Mouse (Mus musculus) forebrain, embryonic 14.5 days (tissue): ENCODE results near the gene Anks1b. TPM values are rescaled to one million over a fixed set of nuclear protein-coding genes. Genes with fewer than 3 reads are reported as not detected.
A peak's percentile ranks its signal among the peaks of the same experiment; 100 is the strongest.

Experiments
- ATAC-seq: fragments of 200-750 bp; cut with Nextera tagmentation; 2 replicates; pipeline ENCODE4 v1.8.0; 2017; ENCODE audit warnings: mild to moderate bottlenecking, moderate library complexity
- DNase-seq: peaks from one replicate; pipeline ENCODE4 v3.0.0-alpha.2; 2015; ENCODE audit warnings: low spot score
- H3K27ac ChIP-seq: fragments of 300-500 bp; sonication (generic); 2 replicates; pipeline ENCODE4 v1.5.1; 2014; ENCODE audit warnings: low read depth, mild to moderate bottlenecking, control low read depth, low read length, moderate library complexity
- H3K27me3 ChIP-seq: fragments of 300-500 bp; sonication (generic); replicated peaks from 2 replicates; pipeline ENCODE4 v1.6.1; 2014; ENCODE audit warnings: low read length, control low read depth, mixed read lengths; ENCODE audit not compliant: control insufficient read depth, insufficient read depth
- H3K36me3 ChIP-seq: fragments of 300-500 bp; sonication (generic); 2 replicates; pipeline ENCODE4 v1.6.1; 2014; ENCODE audit warnings: low read length, control low read depth; ENCODE audit not compliant: control insufficient read depth, insufficient read depth
- H3K4me1 ChIP-seq: fragments of 300-500 bp; sonication (generic); 2 replicates; pipeline ENCODE4 v1.6.1; 2014; ENCODE audit warnings: antibody characterized with exemption, low read length, control low read depth; ENCODE audit not compliant: control insufficient read depth, insufficient read depth
- H3K4me2 ChIP-seq: fragments of 300-500 bp; sonication (generic); 2 replicates; pipeline ENCODE4 v1.6.1; 2014; ENCODE audit warnings: mild to moderate bottlenecking, control low read depth, low read length
- H3K4me3 ChIP-seq: fragments of 300-500 bp; sonication (generic); 2 replicates; pipeline ENCODE4 v1.5.1; 2014; ENCODE audit warnings: low read depth, low read length, control low read depth
- H3K9ac ChIP-seq: fragments of 300-500 bp; sonication (generic); 2 replicates; pipeline ENCODE4 v1.6.1; 2014; ENCODE audit warnings: mild to moderate bottlenecking, low read length, control low read depth, moderate library complexity
- H3K9me3 ChIP-seq: fragments of 300-500 bp; sonication (generic); replicated peaks from 2 replicates; pipeline ENCODE4 v1.6.1; 2016; ENCODE audit warnings: low read length, control low read depth, mixed read lengths; ENCODE audit not compliant: control insufficient read depth
- WGBS: fragments of 180-500 bp; shearing (Covaris S2); extraction: QIAGEN DNeasy Blood & Tissue Kit; methylation state at CpG from one replicate; pipeline ENCODE4 v1.1.7; 2014; 5-methylcytosine and 5-hydroxymethylcytosine counted together
- polyA plus RNA-seq: library from polyadenylated mRNA; unstranded; fragments of >200 nt; fragmentation: Nextera tagmentation; extraction: Ambion mirVana; gene quantifications from 2 replicates; pipeline ENCODE4 v1.2.1, GENCODE M21; 2014

Anks1b gene
- polyA plus RNA-seq, 1 experiment from 2014 or later: 36.0 TPM

GRCm38 (mm10) chr10:90408484-90408883 lies 535.2 kb downstream of the Anks1b start:
- Histone ChIP-seq H3K9me3 (no peaks in the 10 kb centered on the region), H3K27me3 (no peaks in the 10 kb centered on the region), H3K36me3 (no peaks in the 10 kb centered on the region), H3K4me2 (no peak overlapping the region), H3K9ac (no peak overlapping the region), H3K4me1 (no peaks in the 10 kb centered on the region), H3K27ac (no peak overlapping the region), H3K4me3 (no peak overlapping the region)
- 84% methylated on average over 2 of the region's 2 CpGs for WGBS
- DNase-seq (no peak), ATAC-seq (no peak)

- Histone ChIP-seq H3K9me3 (no peaks in the 10 kb centered on the region), H3K9ac (no peak overlapping the region), H3K4me1 (no peaks in the 10 kb centered on the region), H3K4me3 (no peak overlapping the region), H3K27ac (no peak overlapping the region), H3K27me3 (no peaks in the 10 kb centered on the region), H3K36me3 (no peaks in the 10 kb centered on the region), H3K4me2 (no peak overlapping the region)
- ATAC-seq: no peak
- 96% methylated on average over 5 of the region's 5 CpGs for WGBS
- DNase-seq: no peak
Measured at GRCm38 (mm10) chr10:90431527-90431926, 558.2 kb downstream of the Anks1b start.

DNA sequence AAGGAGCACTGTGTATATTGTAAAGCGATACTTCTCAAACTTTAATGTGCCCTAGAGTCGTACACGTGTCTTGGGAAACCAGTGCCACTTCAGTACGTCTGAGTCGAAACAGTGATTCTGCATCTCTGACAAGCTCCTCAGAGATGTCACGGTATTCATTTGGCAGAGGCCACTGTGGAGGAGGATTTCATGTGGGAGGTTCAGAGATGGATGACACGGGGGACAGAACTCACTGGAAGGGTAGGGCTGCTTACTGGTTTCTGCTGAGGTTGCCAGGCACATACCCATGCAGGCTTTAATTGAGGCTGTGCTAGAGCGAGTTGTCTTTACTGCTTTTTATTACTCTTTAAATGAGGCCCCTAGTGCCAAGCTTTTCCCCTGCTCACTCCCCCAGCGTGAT lies 558.7 kb downstream of the Anks1b start:
- ATAC-seq: no peak
- no peak overlapping the region for H3K4me2 ChIP-seq

DNA sequence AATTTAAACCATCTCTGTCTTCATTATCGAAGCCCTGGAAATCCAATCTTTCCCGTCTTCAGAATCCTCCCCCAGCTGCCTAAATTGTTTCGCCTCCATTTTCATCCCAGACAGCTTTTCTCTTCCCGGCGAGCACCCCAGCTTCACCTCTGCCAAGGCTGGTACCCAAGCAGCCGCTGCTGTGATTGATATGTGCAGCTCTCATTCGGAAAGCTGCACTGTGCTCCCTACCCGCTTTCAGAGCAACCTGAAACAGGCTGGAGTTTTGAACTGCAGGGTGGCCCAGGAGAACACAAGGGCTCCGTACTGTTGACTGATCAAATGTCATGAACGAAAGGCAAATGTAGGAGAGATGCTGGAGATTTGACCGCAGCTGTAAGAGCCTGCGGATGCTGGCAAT lies 559.2 kb downstream of the Anks1b start:
- ATAC-seq (no peak), DNase-seq (no peak)
- no peak overlapping the region for H3K9ac ChIP-seq
- no peak overlapping the region for H3K4me2 ChIP-seq
- no peaks in the 10 kb centered on the region for H3K9me3 ChIP-seq
- no peaks in the 10 kb centered on the region for H3K27me3 ChIP-seq
- no peaks in the 10 kb centered on the region for H3K36me3 ChIP-seq
- H3K27ac ChIP-seq: peak overlapping the region; percentile 2; the same call in 1 of the 2 replicates
- no peak overlapping the region for H3K4me3 ChIP-seq
- 72% methylated on average over 12 of the region's 12 CpGs for WGBS
- no peaks in the 10 kb centered on the region for H3K4me1 ChIP-seq

More for the DNA sequence above, 558.7 kb downstream of the Anks1b start:
- DNase-seq: no peak
- Histone ChIP-seq H3K27ac (no peak overlapping the region), H3K9me3 (no peaks in the 10 kb centered on the region), H3K4me1 (no peaks in the 10 kb centered on the region), H3K27me3 (no peaks in the 10 kb centered on the region), H3K36me3 (no peaks in the 10 kb centered on the region), H3K9ac (no peak overlapping the region), H3K4me3 (no peak overlapping the region)
- WGBS: 79% methylated on average over 9 of the region's 9 CpGs

- DNase-seq: no peak
- Histone ChIP-seq H3K4me2 (no peak overlapping the region), H3K36me3 (no peaks in the 10 kb centered on the region), H3K9me3 (no peaks in the 10 kb centered on the region), H3K9ac (no peak overlapping the region), H3K4me3 (no peak overlapping the region), H3K27me3 (no peaks in the 10 kb centered on the region), H3K27ac (no peak overlapping the region), H3K4me1 (no peaks in the 10 kb centered on the region)
- no peak for ATAC-seq
- WGBS: 85% methylated on average over 4 of the region's 4 CpGs
Measured at GRCm38 (mm10) chr10:90441036-90441435, 567.7 kb downstream of the Anks1b start.

GRCm38 (mm10) chr10:90441656-90442055 lies 568.3 kb downstream of the Anks1b start:
- WGBS: 24% methylated on average over 1 of the region's 1 CpGs
- no peak overlapping the region for H3K9ac ChIP-seq
- no peak overlapping the region for H3K27ac ChIP-seq
- H3K4me2 ChIP-seq: no peak overlapping the region
- no peaks in the 10 kb centered on the region for H3K9me3 ChIP-seq
- no peaks in the 10 kb centered on the region for H3K36me3 ChIP-seq
- DNase-seq (no peak), ATAC-seq (no peak)
- H3K4me1 ChIP-seq: no peaks in the 10 kb centered on the region
- H3K27me3 ChIP-seq: no peaks in the 10 kb centered on the region
- H3K4me3 ChIP-seq: no peak overlapping the region

- ATAC-seq: no peak
- no peak overlapping the region for H3K4me3 ChIP-seq
- no peaks in the 10 kb centered on the region for H3K9me3 ChIP-seq
- DNase-seq: no peak
- no peaks in the 10 kb centered on the region for H3K4me1 ChIP-seq
- no peak overlapping the region for H3K9ac ChIP-seq
- H3K27me3 ChIP-seq: no peaks in the 10 kb centered on the region
- no peaks in the 10 kb centered on the region for H3K36me3 ChIP-seq
- no peak overlapping the region for H3K4me2 ChIP-seq
- H3K27ac ChIP-seq: no peak overlapping the region
- 67% methylated on average over 2 of the region's 2 CpGs for WGBS
Measured at GRCm38 (mm10) chr10:90464906-90465305, 591.6 kb downstream of the Anks1b start.

DNA sequence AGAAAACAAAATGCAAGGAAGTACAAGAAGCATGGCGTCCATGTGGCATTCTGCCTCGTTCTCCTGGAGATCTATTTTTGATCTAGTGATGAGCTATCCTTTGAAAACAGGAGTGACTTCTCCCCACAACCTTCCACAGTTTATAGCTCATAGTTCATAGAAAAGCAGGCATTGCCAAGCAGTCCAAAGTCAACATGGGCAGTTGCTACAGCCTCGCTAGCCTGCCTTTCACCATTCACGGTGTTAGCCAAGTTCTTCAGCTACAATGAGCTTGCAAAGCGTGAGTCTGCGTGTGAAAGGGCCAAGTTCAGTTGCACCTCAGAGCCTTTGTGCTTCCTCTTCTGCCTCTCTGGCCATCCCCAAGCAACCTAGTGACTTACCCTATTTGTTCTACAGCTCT lies 592.1 kb downstream of the Anks1b start:
- Histone ChIP-seq H3K36me3 (no peaks in the 10 kb centered on the region), H3K27me3 (no peaks in the 10 kb centered on the region), H3K4me3 (no peak overlapping the region), H3K9ac (no peak overlapping the region), H3K27ac (no peak overlapping the region), H3K4me2 (no peak overlapping the region), H3K4me1 (no peaks in the 10 kb centered on the region), H3K9me3 (no peaks in the 10 kb centered on the region)
- DNase-seq: no peak
- no peak for ATAC-seq
- 87% methylated on average over 6 of the region's 6 CpGs for WGBS

DNA sequence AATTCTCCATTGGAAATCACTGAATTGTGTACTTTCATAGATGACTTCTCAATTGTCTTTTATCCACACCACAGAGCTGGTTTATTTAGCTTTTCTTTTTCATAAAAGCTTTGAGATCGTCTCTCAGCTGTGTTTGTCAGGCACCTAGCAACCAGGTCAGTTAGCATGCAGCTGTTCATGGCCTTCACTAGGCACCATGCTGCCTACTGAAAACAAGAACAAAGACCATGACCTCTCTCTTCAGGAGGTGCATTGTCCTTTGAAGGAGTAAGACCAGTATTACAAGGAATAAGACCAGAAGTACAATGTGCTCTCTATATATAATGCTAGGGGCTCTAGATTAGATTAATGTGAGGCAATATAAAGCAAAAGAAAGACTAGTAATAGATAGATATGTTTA lies 594.2 kb downstream of the Anks1b start:
- Histone ChIP-seq H3K4me1 (no peaks in the 10 kb centered on the region), H3K27ac (no peak overlapping the region), H3K4me2 (no peak overlapping the region), H3K27me3 (no peaks in the 10 kb centered on the region), H3K4me3 (no peak overlapping the region), H3K36me3 (no peaks in the 10 kb centered on the region), H3K9ac (no peak overlapping the region), H3K9me3 (no peaks in the 10 kb centered on the region)
- WGBS: 0% methylated on average over 1 of the region's 1 CpGs
- DNase-seq (peak; percentile 25), ATAC-seq (peak; percentile 42; the same call in 1 of the 2 replicates)
